Comparison of ENCODE assay signal across 14 mouse cellular contexts in the genomic region with DNA sequence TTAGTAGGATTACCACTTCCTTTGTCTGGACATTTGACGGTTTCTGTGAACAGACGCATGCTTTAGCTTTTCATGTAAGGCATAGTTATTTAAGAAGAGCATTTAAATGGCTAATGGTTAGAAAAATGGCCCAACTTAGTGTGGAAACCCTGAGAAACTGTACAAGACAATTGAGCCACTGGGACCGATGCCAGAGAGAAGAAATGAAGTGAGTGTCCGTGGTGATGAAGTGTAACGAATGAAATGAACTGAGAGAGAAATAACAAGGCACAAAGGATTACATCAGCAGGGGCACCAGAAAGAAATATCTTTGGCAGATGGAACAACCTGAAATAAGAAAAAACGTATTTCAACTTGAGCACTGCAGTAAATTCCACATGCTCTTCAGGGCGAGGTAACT.
"Had no signal": no experiment of that assay in that cellular context is flagged by ENCODE, and none has a peak within 500 bp of the region (broad histone marks: within the 10 kb centered on the region; RNA-seq: fewer than 3 reads in every experiment).

No protein-coding gene starts in this region.

- H3K4me3 ChIP-seq: kidney, embryonic 15.5 days; left cerebral cortex, adult 2 months; limb, embryonic 12.5 days; liver, embryonic 13.5 days; lung, embryonic 15.5 days had no signal

- ATAC-seq: intestine, postnatal 0 days had no signal

- H3K27ac ChIP-seq: kidney, embryonic 15.5 days; left cerebral cortex, adult 2 months; limb, embryonic 12.5 days; liver, embryonic 13.5 days; lung, embryonic 15.5 days had no signal

- DNase-seq: kidney, adult 8-10 months; kidney, postnatal 10 days; kidney, postnatal 36 days; layer of hippocampus, postnatal 36 days; liver, embryonic 13.5 days; midbrain, embryonic 14.5 days; thymus, adult 18-20 months; thymus, postnatal 36 days had no signal

- H3K36me3 ChIP-seq: kidney, embryonic 15.5 days; limb, embryonic 12.5 days; liver, embryonic 13.5 days; lung, embryonic 15.5 days had no signal

- H3K9ac ChIP-seq: kidney, embryonic 15.5 days; limb, embryonic 12.5 days; liver, embryonic 13.5 days; lung, embryonic 15.5 days had no signal

- H3K9me3 ChIP-seq: kidney, embryonic 15.5 days; limb, embryonic 12.5 days; lung, embryonic 15.5 days had no signal

- H3K4me2 ChIP-seq: kidney, embryonic 15.5 days; limb, embryonic 12.5 days; liver, embryonic 13.5 days; lung, embryonic 15.5 days; midbrain, embryonic 11.5 days had no signal

- H3K27me3 ChIP-seq: kidney, embryonic 15.5 days; limb, embryonic 12.5 days; liver, embryonic 13.5 days; lung, embryonic 15.5 days had no signal

- H3K4me1 ChIP-seq: kidney, embryonic 15.5 days; limb, embryonic 12.5 days; liver, embryonic 13.5 days; lung, embryonic 15.5 days had no signal
